Mouse (Mus musculus) monocyte, adult 2 months (primary cell): Measurements from ENCODE around the gene Ube2g1.

Experiments used
- DNase-seq, 2 experiments: peaks; one replicate each; pipeline ENCODE4 v3.0.0; 2022; ENCODE audit warnings: low spot score in 2 of 2, low read depth in 1 of 2

Ube2g1 gene

DNA sequence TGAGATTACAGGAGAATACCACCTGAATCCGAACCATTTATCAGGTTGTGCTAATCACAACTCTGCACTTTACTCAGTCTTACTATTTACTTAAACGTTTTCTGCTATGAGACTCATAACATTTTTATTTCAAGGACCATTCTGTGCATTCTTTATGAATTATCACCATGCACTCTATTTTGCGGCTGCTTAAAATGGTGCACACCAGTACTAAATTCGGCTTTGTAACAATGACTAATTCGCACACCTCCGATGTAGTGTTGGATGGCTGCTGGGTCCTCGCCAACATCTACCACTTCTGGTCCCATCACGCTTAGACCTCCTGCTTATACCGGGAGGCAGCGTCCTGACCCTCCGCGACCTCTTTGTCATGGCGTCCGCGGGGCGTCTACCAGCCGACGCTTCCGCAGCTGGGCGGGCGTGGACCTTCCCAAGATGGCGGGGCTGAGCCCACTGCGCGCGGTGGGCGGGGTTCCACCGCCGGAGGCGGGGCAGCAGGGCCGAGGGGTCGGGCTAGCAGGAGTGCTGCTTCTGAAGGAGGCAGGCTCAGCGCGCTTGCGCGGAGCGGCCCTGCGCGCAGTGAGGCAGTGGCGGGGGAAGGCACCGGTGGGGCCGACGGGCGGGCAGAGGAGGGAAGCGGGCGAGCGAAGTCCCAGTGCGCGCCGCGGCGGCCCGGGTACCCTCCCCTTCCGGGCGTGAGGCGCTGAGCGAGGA is at the start of gene Ube2g1:
Gene Ube2g1, plus strand, starts transcription at position 590 of the 714 bp plus-strand sequence.
- DNase-seq: peak; percentile 95 to 98

DNA sequence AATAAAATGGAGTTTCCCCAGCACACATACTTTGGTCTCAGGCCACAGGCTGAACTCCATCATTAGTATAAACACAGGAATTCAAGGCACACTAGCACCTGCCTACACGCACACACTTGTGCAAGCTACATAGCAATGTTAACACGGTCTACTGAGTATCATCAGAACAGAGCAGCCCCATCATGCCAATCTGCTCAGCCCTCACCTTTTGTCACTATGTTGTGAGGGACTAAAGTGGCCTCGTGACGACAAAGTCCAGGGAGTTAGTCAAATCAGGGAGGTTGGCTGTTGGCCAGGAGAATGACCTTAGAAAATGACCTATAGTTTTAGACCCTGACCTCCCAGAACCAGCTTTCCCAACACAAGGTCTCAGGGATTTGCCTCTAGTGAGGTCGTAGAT is 48.9 kb upstream of the Ube2g1 start:
- DNase-seq: no peak

DNA sequence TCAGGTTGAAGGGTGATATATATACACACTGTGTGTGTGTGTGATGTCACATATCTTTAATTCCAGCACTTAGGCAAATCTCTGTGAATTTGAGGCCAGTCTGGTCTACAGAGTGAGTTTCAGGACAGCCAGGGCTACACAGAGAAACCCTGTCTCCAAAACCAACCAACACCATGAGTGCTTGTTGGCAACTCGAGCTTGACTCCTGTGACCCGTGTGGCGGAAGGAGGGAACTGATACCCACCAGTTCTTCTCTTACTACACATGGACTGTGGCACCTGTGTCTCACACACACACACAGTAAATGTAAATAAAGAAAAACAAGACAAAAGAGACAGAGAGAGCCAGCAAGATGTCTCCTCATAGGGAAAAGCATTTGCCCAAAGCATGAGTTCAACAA is 46.4 kb upstream of the Ube2g1 start:
- DNase-seq: no peak

DNA sequence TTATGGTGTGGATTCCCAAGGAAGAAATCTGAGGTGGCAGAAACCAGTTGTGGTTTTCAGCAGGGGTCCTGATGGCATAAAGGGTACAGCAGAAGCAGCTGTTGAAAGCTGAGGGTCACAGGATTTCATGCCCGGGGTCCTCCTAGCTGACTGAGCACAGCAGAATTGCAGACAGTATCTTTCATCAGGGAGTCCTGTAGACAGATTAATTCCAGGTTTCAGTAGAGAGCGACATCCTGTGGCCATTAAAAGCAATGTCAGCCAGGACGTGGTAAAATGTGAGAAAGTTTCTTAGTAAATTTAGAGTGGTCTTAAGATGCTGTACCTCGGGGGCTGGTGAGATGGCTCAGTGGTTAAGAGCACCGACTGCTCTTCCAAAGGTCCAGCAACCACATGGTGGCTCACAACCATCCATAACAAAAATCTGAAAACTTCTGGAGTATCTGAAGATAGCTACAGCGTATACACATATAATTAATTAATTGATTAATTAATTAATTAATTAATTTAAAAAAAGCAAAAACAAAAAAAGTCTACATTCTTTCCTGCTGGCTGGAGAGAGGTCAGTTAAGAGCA is 42.8 kb upstream of the Ube2g1 start:
- DNase-seq: no peak

DNA sequence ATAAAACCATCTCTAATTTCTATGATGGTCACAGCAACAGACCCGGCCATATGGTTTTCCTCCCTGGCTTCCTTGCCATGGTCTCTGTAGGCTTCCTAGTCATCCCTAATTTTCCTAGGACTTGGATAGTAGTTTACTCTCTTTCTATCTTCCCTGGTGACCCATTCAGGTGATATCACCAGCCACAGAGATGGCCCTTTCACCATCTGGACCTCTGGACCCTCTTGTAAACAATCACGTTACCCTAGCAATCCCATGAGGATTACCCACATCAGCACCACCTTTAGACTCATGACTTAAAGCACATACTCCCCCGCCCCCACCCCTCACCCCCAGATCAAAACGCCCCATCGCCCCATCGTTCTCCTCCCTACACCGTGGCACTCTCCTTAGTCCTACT is 40.8 kb upstream of the Ube2g1 start:
- no peak for DNase-seq

DNA sequence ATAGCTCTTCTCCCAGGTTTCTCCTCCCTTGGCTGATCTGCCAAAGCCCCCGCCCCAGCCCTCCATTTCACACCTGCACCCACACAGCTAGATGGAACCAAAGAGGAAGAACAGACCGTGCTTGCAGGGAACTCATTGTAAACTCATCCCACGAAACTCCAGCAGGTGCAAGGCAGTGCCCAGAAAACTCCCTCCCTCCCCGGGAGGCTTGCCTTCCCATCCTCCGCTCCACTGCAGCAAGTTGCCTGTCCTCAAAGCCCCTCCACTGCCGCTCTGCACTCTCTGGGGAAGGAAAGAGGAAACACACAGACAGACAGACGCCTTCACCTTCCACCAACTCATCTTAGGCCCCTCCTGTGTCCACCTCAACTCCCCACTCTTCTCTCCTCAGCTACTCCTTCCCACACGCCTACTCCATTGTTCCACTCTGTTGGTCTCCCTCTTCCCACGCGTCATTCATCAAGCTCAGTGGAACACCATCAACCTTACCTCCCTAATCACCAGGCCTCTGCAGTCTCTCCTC is 40.2 kb upstream of the Ube2g1 start:
- DNase-seq: no peak

DNA sequence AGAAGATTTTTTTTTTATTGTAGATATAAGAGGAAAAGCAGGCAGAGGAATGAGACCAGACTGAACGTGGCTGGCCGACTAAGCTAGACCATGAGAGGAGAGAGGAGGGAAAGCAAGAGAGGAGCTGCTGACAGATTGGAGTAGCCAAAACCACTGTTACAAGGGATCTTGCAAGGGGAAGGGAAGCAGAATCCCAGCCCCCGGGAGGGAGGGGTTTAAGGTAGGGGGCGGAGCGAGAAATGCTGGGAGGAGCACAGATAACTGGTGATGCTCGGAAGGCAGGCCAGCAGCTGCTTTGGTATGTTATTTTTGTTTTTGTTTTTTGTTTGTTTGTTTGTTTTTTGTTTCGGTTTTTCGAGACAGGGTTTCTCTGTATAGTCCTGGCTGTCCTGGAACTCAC is 38.0 kb upstream of the Ube2g1 start:
- DNase-seq: peak in 1 of 2 experiments; percentile 25

DNA sequence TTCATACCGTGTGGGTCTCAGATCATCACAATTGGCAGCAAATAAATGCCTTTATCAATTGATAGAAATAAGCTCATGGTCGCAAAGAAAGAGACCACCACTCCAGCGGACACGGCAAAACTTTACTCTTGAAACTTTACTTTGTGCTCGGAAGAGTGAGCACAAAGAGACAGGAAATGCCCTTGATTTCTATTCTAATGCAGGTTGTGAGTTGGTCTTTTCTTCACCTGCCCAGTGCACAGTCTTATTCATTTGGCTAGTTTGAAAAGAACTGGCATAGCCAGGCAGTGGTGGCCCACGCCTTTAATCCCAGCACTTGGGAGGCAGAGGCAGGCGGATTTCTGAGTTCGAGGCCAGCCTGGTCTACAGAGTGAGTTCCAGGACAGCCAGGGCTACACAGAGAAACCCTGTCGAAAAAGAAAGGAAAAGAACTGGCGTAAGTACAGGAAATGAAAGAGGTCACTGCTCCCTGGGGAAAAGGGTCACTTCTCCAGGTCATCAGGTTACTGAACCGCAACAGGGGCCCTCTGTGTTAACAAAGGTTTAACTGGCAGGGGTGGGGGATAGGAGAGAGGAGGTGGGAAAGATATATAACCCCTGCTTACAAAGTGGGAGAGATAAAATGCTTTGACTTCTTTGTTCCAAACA is 37.3 kb upstream of the Ube2g1 start:
- DNase-seq: no peak

DNA sequence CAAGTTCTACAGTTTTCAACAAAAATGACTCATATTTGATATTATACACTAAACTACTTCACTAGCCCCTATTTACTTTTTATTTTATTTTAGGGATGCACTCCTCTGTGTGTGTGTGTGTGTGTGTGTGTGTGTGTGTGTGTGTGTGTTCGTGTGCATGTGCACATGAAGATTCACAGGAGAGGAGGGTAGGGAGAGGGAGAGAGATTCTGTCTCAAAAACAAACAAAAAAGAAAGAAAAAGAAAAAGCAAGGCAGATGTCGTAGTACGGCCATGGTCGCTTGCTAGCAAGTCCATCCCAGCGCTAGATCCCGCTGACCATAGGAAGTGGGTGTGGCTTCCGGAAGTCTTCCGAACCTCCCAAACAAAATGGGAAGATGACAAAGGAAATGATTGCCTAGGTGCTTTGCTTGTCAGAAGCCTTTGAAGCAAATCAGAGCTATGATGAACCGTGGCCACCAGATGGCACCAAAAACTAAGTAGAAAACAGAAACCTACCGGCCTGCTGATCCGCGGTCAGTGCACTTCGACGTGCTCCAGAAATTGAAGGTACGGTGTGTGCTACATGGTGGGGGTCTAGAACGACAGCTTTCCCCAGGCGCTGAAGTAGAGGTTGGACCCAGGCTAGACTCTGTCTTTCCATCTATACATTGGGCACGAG is 36.6 kb upstream of the Ube2g1 start:
- DNase-seq: peak; percentile 37 to 62

DNA sequence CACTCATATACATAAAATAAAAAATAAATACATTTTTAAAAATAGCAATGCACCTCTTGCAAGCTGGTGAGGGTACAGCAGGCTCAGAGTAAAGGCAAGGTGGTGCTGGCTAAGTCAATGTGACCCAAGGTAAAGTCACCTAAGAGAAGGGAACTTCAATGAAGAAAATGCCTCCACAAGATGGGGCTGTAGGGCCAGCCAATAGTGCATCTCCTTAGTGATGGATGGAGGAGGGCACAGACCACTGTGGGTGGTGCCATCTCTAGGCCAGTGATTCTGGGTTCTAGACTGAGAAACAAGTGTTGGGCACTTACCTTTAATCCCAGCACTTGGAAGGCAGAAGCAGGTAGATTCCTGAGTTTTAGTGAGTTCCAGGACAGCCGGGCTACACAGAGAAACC is 33.3 kb upstream of the Ube2g1 start:
- no peak for DNase-seq

DNA sequence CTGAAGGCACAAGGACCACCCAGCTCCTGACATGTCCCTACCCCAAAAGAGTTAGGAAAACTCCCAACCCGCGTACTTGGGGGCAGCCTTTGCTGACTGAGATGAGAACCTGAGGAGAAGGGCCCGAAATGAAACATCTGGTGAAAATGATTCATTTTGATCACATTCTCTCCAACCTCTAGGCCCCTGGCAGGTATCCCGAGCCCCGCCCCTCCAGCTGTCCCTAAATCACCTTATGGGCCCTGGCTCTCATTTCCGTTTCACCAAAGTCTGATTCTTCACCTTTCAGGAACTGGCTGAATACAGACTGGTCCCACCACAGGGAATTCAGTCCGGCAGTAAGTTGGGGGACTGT is 31.0 kb upstream of the Ube2g1 start:
- no peak for DNase-seq

DNA sequence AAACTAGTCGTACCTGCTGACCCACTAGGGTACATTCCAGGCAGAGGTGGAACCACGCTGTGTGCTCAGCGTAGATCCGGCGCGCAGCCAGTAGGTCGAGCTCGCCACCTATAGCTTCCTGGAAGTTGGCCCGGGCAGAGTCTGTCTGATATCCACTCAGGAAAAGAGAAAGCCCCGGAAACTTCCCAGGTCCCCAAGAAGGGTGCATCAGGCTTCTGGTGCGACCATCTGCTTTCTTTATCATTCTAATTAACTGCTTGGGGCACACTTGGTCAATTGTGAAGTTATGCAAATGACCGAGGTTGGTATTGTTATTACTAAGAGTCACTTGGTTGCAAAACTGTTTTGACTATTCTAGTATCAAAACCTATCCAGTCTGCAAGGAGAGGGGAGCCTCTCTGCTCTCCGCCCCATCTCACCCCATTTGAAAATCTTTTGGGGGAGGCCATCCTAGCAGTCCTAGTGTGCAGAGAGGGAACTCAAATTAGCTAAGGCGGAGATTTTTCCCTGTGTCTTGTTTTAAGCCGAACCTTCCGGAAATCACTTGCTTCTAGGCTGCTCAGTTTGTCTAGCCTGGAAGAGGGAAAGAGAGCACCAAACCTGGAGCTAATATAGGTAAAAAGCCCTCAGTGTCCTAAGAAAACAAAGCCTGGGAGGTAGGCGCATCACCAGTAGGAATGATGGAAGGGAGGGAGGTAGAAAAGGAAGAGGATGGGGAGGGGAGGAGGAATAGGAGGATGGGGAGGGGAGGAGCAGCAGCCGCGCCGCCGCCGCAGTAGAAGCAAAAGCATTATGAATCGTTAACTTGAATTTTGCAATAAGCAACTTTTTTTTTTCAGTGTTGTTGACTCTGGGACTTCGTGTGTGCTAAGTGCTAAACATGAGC is 30.4 kb upstream of the Ube2g1 start:
- no peak for DNase-seq

DNA sequence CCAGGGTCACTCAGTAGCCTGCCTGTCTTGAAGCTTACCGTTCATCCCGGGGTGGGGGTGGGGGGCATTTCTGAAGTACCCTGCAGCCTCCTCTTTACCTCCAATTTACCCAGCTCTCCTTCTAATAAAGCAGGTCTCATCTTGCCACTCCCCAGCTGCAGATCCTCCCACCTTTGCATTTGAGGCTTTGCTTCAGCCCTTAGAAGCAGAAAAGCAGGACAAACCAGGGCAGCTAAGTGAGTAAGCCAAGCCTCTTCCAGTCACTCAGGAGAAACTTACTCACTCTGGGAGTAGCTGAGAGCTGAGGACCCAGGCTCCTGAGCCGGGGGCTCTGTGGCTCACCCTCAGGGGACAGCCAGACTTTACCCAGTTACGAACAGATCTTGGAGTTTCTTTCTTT is 28.6 kb upstream of the Ube2g1 start:
- no peak for DNase-seq

DNA sequence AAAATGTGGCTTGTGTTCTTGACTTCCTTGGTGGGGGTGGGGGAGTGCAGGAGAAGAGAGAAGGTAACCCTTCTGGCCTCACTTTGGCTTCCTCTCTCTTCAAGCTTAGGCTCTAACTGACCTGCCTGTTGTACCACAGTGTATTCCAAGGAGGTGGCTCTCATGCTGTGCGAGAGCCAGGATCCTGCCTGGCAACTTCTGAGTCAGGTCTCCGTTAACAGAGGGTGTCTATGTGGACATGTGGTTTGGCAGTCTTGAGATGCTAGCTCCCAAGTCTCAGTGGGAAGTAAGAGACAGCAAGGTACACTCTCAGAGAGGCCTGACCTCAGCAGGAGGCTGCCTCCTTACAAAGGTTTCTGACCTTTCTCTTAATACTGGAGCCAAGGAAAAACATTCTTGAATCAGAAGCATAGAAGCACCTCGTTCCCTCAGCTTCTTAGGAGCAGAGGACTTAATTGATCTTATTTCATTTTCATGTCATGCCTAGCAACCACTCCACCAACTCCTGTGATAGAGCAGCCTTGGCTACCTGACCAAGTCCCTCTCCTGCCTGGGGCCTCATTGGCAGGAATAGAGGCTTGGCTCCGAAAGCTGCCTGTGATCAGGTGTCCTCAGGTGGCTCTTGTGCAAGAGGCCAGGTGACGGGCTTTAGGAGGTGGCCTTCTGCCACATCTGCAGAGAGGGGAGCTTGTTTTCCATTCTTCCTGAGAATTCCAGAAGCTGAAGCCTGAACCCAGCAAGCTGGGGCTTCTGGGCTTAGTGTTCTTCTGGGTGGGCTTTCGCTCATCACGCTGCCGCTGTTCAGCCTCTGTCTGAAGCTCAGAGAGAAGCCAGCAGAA is 25.3 kb upstream of the Ube2g1 start:
- DNase-seq: no peak

DNA sequence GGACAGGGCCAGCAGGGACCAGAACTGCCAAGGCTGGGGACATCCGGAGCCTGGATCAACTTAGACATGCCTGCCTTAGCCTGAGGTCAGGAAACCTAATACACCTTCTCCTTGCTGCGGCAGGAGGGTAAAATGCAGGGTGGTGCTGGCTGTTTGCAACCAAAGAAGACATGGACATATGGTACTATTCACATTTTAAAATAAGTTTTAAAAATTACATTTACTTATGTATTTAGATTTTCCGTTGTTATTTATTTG is 24.7 kb upstream of the Ube2g1 start:
- DNase-seq: no peak

DNA sequence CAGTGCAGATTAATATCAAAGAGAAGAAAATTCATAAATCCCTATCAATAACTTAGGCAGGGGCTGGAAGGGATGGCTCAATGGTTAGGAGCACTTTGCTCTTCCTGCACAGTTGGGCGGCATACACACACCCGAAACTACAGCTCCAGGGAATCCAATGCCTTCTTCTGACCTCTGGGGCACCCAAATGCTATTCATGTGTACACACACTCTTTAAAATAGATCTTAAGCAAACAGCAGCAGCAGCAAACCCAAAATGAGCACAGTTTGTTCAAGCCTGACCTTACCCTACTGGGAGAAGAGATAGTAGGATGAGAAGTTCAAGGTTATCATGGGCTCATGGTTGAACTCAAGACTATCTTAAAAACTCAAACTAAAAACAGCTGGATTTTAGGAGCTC is 24.0 kb upstream of the Ube2g1 start:
- no peak for DNase-seq

DNA sequence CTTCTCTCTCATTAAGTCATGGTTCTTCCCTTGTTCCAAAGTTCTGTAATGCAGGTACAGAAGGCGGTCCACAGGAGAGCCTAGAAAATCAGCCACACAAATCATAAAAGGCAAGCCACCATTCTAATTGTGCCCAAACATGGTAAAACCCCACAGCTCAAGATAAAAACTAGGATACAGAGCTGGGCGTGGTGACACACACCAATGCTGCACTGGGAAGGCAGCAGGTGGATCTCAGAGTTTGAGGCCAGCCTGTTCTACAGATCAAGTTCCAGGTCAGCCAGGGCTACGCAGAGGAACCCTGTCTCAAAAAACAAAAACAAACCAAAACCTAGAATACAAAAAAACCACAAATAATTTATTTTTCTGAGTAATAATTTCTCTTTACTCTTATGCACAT is 20.5 kb upstream of the Ube2g1 start:
- no peak for DNase-seq

DNA sequence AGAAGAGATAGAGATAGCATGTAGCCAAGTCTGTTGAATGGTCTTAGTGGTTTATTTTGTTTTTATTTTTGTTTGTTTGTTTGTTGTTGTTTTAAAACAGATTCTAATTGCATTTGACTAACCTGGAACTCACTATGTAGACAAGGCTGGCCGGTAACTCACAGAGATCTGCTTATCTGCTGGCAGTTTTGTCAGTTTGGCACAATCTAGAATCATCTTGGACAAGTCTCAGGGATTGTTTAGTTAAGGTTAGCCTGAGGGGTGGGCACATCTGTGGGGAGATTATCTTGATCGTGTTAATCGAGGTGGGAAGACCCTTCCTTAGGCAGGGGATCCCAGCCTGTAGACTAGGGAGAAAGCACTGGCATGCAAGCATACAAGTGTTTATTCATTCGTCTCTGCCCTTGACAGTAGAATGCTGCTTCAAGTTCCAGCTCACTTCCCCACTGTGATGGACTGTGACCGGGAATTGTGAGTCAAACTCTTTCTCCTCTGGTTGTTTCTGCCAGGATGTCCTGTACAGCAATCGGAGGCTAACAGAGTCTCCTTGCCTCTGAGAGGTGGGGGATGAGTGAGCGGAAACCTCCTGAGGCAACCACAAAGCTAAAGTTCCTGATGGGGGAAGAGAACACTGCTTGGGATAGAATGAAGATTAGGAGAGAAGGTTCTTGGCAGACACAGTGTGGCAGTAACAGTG is 19.4 kb upstream of the Ube2g1 start:
- DNase-seq: no peak

DNA sequence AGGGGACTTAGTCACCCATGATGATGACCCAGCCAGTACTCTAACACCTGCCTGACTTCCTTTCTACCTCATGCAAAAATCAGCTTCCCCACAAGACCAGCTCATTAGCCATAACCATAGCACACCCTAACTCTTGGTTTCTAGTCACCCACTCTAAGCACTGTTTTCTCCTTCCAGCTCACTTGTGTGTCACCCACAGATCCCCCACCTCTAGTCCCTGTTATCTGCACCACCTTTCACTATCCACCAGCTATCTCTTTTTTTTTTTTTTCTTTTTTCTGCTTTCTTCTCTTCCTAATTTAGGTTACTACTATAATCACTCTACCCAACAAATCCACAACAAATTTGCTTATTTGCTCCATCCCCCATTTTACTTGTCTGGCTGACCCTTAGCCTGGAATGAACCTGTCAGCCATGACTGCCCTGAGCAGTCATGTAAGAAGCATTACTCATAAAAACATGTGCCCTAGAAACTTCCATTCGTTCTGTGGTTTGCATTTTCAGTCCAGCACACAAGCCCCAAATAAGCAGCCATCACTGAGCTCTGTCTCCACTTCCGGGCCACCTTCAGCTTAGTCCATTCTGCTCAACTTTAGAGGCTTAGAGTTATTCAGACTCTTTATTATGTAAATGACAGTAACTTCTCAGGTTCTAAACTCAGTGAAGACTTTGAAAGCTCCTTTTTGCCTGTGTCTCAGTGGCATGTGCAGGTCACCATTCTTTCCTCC is 11.9 kb upstream of the Ube2g1 start:
- no peak for DNase-seq
